Mouse (Mus musculus): ENCODE results near the gene Anxa4.

Anxa4 gene

DNA sequence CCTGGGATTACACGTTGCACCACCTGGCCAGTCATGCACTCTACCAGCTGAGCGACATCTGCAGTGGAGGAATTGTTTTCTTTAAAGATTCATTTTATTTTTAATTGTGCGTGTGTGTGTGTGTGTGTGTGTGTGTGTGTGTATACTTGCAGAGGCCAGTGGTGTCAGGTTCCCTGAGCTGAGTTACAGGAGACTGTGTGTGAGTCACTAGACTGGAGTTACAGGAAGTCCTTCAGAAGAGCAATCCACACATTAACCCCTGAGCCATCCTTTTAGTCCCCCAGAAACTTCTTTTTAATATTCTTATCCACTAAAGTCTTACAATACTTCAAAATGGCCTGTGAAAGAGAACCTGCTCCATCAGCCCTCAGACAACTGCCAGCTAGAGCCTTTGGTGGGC is 11.3 kb upstream of the Anxa4 start:
- intact Hi-C loops (cut with DNase I), result loop anchor here (2.0 kb wide), 1 partner anchor 58 kb away; no protein-coding TSS in a partner anchor

DNA sequence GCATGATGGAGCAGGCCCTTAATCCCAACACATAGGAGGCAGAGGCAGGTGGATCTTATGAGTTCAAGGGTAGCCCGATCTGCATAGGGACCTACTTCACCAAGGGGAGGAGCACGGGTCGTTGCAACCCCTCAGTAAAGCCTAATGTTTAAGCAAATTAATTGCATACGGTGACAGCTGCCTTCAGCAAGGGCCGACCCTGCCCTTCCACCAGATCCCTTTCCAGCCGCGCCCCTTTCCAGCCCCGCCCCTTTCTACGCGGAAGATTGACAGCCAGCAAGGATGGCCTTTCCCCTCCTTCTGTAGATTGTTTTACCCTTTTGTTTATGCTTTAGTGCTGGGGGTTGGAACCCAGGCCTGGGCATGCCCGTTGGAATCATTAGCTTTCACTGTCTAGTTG is 8.0 kb upstream of the Anxa4 start:
- intact Hi-C loops (cut with DNase I), result no loop called here

DNA sequence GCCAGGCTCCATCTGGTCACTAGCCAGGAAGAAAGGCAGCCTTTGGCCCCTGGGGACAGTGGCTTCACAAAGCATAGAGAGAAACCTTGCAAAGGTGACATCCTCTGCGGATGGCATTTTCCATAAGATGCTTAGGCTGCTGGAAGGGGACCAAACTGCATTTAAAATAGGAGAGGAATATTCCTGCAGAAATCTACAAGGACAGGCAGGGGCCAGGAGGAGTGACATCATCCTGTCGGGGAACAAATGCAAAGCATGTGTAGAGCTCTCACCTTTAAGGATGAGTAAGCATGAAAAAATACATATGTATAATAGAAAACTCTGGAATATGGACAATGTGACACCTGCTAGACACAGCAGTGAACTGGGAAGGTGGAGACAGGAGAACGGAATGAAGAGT is 7.1 kb upstream of the Anxa4 start:
- intact Hi-C loops (cut with DNase I), result no loop called here

DNA sequence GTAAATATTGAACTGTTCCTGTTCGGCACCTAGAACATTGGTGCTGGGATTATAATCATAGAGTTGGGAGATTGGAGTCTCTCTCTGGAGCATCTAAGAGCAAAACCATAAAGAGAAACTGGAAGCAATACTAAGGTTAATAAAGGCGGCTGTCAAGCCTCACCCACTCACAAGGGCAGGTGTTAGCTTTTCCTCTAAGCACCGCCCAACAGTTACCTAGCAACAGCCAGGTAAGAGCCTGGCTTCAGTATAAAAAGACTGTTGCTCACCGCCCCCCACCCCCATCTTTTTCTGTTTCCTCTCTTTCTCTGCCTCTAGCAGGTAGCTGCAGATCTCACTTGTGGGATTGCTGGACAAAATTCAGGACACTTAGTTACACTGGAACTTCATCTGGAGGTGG is 4.1 kb upstream of the Anxa4 start:
- intact Hi-C loops (cut with DNase I), result no loop called here

DNA sequence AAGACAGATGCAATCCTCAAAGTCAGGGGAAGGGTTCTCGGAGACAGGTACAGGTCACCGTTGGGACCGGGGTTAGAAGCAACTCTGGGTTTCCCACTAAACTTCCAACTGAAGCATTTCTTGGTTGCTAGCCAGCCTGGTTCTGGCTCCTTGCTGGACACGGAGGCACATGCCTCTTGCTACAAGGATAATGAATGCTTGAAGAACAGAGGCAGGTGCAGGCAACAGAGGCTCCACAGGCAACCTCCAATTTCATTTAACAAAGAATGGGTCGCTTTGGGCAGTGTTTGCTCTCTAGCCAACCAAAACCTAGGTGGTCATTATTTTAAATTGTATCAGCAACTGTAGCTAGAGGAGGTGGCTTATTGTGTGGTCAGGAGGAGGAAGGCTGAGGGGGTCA is 573 bp upstream of the Anxa4 start:
- intact Hi-C loops (cut with DNase I), result no loop called here

DNA sequence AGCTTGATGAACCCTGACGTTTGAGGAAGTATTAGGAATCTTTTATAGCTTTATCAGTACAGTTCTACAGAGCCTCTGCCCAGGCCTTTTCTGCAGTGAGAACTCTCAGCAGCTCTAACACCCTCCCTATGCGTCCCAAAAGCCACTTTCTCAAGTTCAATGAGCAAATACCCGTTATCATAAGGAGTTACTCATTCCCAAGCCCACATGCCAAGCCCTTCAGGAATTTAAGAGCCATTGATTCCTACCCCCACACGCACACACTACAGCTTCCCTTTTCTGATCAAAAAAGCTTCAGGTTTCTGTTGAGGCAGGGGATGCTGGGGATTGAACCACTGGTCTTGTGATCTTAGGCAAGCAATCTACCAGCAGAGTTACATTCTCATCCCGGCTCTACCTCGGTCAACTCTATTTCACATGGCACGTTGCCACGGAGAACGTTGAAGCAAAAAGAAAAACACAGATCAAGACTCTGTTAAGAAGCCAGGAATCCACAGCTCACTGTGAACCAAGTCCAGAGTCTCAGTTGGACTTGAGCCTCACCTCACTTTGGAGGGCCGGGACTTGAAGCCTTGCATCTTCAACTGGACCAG is 2.9 kb downstream of the Anxa4 start:
- intact Hi-C loops (cut with DNase I), result no loop called here

DNA sequence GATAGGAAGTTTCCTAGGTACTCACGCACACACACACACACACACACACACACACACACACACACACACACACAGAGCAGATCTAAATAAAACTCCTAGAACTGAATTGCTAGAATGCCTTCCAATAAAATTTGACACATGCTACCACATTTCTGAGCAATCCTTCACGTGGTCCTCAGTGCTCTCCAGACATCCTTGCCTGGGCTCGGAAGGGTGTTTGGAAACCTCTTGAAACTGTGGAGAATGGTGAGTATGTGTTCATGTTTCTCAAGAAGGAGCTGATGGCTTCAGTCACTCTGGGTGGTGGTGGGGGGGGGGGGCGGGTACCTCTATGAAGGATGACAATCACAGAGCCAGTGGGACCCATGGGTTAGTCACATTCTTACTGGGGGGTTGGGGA is 5.1 kb downstream of the Anxa4 start:
- intact Hi-C loops (cut with DNase I), result no loop called here

DNA sequence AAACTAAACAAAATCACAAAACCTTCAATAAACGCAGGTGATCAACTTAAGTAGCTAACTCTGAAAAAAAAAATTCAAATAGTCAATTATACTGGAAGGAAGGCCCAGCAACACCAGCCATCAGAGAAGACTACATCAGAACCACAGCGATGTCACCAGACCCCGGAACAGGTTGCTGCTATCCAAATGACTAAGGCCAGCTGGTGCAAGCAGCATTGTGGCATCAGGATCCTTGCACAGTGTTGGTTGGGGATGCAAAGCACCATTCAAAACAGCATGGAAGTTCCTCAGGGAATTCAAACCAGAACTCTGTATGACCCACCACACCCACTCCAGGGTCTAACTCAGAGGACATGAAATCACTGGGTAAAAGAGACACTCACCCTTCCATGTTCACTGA is 6.8 kb downstream of the Anxa4 start:
- intact Hi-C loops (cut with DNase I), result no loop called here

DNA sequence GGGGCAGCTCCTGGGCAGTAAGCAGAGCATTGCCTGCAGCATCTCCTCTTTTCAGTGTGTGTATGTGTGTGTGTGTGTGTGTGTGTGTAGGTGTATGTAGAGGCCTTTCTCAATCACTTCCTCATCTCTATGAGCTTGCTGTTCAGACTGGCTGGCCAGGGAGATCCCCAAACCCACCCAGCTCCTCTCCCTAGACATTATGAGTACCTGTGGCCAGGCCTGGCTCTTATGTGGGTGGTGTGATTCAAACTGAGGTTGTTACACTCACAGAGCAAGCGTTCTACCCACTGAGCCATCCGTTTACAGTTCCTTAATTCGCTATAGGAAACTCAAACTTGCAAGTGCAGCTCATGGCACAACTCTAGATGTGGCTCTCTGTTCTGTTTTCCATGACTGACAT is 8.6 kb downstream of the Anxa4 start:
- intact Hi-C loops (cut with DNase I), result no loop called here

DNA sequence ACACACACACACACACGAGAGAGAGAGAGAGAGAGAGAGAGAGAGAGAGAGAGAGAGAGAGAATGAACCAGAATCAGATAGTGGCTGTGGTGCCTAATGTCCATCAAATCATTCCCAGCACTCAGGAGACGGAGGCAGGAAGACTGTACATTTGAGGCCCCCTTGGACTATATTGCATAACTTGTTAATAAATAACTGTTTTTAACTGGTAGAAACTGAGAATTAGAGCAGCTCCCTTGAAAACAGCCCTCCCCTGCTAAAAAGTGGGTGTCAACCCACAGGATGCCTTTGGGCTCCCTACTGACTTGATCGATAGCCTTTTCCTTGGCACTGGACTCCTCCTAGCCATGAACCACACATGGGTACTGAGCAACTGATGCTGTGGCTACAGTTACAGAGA is 11.0 kb downstream of the Anxa4 start:
- intact Hi-C loops (cut with DNase I), result no loop called here

DNA sequence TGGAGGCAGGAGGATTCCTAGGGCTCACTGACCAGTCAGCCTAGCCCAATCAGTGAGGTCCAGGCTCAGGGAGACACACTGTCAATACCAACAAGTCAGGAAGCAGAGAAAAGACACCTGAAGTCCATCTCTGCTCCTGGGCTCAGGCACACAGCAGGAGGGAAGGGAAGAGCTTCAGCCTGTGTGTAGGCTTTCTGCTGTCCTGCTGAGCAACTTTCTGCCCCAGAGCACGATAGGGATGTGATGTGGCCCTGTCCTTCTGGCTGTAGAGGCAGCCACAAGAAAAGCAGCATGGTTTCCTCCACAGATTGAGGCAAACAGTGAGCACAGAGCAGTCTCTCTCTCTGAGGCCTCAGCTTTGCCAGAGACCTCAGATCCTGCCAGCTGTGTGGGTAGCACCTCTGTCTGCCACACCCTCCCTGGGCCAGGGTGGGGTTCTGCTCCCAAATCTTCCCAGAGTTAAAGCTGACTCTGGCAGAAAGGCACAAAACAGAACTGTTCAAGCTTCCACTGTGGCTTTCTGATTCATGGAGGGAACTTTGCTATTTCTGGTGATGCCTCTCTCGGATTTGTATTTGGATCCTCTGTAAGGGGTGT is 11.9 kb downstream of the Anxa4 start:
- intact Hi-C loops (cut with DNase I), result no loop called here

DNA sequence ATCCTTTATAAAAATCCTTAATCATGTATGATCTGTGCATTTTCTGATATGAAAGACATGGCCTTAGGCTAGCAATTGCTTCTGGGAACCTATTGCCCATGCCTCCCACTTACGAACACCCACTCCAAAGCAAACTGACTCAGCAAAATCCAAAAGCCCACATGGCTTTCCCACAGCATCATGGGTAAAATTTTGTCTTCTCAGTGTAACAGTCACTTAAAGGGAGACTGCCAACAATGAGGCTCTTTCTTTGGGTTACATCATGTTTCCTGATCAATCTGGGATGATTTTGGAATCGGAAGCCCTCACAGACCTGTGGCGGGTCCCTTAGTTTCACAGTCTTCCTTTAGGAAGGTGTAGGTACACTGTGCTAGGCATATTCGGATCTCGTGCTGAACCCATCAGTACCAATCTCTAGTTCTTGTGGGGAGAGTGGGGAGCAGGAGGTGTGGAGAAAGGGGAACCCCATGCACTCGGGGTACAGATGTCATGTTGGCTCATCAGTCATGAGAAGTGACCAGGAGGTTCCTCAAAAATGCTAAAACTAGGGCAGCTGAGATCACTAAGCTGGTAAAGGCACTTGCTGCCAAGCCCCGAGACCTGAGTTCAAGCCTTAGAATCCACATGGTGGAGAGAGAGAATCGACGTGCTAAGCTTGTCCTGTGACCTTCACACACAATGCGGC is 14.3 kb downstream of the Anxa4 start:
- intact Hi-C loops (cut with DNase I), result no loop called here

DNA sequence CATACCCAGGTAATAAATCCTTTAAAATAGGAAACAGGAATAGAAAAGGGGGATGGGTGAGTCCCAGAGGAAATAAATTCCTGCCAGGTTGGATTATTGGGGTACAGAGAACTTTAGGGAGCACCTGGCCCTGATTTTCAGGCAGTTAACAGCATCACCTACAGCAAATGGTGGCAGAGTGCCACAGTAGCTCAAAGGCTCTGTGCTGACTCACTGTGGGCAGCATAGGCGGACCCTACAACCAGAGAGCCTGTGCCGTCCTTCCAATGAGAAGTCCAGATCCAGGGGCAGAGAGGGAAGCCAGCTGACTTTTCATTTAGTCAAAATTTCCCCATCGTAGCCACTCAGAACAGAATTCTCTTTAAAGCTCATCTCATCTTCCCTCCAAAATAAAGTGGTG is 16.2 kb downstream of the Anxa4 start:
- intact Hi-C loops (cut with DNase I), result no loop called here

DNA sequence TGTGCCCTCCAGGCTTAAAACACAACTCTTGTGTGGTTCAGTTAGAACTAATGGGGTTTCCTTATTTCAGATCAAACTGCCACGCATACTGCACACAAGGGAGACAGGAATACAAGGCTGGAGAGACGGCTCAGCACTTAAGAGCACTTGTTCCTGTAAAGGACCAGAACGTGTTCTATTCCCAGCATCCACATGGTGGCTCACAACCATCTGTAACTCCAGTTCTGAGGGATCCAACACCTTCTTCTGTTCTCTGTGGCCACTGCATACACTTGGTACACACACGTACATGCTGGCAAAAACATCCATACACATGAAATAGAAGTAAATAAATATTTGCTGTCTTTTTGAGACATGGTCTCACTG is 16.7 kb downstream of the Anxa4 start:
- intact Hi-C loops (cut with DNase I), result no loop called here

DNA sequence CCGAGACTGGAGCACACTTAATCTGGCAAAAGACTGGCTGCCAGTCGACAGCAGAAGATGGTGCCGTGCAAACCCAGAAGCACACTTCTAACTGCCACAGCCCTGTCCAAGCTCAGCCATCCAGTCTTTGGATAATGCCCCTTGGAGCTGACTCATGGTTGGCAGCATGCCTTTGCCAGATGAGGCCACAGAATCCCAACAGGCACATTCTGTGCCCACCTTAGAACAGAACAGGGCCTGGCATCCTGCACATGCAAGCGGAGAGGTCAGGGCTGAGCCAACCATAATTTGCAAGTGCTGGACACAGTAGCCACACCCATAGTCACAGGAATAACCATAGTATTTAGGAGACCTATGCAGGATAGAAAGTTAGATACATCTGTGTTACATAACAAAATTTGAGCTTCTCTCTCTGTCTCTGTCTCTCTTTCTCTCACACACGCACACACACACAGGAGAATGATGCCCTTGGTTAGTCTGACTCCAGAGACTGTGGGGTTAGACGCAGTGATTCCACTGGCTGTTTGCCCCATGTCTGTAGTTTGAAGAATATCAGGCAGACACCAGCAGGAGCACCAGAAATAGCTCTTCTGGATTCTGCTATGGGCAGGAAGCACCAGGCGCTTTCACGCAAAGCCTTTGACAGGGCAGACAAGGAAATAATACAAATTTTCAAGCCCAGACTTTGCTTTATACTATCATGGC is 17.2 kb downstream of the Anxa4 start:
- intact Hi-C loops (cut with DNase I), result no loop called here

DNA sequence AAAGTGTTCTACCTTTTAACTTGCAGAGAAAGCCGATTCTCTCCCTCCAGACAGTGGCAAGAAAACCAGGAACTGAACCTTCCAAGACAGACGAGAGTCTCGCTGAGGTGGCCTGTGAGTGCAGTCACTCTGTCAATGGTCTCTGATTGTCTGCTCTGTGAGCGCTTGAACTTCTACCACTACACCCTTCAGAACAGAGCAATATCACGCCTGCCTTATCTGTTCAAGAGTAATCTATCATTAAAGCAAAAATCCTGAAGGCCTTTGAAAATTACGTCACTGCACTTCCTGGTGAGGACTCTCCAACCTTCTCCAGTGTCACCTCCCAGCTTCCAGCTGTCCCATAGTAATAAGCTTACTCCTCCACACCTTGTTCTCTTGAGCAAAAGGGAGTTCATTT is 18.4 kb downstream of the Anxa4 start:
- intact Hi-C loops (cut with DNase I), result no loop called here

DNA sequence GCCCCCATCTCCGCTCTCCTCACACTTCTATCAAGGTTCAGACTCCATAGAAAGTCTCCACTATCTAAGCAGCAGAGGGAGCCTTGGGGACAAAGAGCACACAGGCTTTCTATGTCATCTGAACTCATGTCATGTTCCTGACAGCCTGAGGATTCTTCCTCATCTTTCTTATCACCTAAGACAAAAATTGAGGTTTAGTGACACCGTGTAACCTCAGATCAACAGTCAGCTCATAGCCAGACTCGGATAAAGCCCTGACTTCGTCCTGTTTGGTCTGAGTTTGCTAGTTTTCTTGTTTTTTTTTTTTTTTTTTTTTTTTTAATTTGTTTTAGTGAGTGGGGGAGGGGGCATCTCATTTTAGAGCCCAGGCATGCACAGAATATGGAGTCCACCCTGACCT is 19.6 kb downstream of the Anxa4 start:
- intact Hi-C loops (cut with DNase I), result no loop called here

DNA sequence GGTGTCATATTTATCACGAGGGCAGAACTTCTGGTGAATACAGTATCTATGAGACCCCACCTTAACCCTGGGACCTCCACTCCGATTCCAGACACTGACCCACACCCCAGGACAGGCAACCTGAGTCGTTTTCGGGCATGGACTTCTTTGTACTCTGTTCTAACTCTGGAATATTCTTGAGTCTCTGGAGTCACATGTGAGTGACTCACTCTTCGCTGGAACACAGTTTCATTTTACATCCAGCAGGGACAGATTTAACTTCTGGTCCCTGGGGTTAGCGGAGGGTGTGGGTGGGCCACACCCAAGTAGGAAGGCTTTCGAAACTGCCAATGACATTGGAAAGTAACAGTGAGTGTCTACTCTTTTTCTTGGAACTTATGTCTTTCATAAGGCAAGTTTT is 20.8 kb downstream of the Anxa4 start:
- intact Hi-C loops (cut with DNase I), result no loop called here

DNA sequence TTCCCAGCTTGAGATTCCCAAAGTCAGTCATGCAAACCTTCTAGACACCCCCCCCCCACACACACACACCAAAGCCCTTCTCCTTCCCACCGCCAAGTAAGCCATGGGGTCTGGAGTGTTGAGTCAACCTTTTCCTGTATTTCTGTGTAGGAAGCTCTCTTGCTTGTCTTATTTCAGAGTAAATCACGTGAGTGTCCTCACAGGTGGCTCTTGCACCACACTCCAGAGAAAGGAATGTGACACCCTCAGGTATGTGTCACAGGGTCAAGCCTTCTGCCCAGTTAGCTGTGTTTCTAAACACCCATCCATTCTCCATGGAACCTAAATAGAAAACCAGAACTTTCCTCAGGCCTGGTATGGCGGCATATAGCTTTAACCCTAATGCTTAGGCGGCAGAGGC is 24.4 kb downstream of the Anxa4 start:
- intact Hi-C loops (cut with DNase I), result no loop called here

DNA sequence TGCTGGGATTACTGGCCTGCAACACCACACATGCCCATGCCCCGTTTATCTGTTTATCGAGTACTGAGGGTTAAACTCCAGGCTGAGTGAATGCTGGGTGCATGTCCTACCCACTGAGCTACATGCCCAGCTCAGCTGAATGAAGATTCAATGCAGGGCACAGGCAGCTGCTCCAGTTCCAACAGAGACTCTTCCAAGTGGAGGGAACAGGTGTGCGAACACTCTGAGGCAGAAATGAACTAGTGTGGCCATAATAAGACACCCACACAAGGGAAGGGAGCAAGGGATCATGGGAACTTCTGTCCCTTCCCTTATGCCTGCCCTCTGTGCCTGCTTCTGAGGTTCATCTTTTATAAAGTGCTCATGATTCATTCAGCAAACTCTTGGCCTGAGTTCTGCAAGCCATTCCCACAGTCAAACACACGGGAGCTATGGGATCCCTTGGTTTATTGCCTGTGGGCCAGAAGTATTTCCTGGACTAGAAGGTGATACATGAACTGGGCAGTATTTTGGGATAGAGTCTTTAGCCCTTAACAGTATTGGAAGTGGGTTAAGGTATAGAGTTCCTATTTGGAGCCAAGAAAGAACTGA is 25.1 kb downstream of the Anxa4 start:
- intact Hi-C loops (cut with DNase I), result no loop called here

DNA sequence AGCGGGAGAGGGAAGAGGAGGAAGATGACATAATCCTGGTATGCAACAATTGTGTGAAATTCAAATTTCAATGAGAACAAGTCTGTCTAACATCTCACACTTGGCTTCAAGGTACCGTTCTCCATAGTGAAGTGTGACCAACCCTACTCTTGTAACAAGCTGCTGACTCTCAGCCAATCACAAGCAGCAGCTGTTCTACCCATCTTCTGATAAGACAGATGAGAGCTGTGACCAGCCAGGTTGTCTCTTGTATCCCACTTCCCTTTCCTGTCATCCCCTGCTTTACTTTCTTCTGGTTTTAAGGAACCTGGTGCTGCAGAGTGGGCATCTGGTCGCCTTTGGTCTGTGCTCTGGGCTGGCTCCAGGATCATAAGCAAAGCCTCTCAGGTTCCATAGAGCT is 25.9 kb downstream of the Anxa4 start:
- intact Hi-C loops (cut with DNase I), result no loop called here

DNA sequence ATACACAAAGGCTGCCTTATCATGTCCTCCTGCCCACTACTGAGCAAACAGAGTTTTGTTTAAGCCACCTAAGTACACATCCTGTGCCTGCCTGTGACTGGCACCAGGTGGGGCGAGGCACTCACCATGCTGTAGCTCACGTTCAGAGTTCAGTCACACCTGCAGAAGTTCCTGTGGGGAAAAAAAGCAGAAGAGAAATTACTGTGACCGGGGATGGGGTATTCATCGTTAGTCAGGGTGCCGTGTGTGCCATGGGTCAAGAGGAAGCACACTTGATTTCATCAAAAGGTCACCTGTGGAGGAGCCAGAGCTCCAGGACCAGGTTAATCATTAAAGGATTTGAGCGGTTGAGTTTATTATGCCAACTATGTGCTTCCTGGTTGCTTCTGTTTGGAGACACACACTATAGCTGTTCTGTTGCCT is 27.7 kb downstream of the Anxa4 start:
- intact Hi-C loops (cut with DNase I), result no loop called here
